In the genomic region with DNA sequence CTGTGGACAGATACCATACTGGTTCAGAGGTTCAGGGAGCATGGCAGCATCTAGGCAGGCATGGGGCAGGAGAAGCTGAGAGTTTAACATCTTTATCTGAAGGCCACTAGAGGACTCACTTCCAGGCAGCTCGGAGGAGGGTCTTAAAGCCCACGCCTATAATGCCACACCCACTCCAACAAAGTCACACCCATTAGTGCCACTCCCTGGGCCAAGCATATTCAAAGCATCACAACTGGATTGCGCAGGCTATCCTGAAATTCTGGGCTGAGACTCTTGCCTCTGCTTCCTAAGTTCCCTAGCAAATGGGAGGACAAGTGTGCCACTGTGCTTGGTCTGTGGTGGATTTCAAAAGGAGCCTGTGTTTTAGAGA, we compare ENCODE assay signal across 9 mouse cellular contexts. TPM values are rescaled to one million over a fixed set of nuclear protein-coding genes. Genes with fewer than 3 reads are reported as not detected.
DNase-seq lines count a peak whose midpoint lies in the region; ATAC-seq lines count a peak whose summit lies in the region.
"Had no signal": no experiment of that assay in that cellular context is flagged by ENCODE, and none has a peak within 500 bp of the region (broad histone marks: within the 10 kb centered on the region; RNA-seq: fewer than 3 reads in every experiment).

No protein-coding gene starts in this region.

- H3K9me3 ChIP-seq in forebrain, embryonic 11.5 days (ENCODE audit: control insufficient read depth, low read length) = no peaks in the 10 kb centered on the region
- H3K9me3 ChIP-seq in hindbrain, embryonic 16.5 days (ENCODE audit: control insufficient read depth, low read length) = no peaks in the 10 kb centered on the region

- DNase-seq in urinary bladder, postnatal 14 days (ENCODE audit: low spot score) = peak; percentile 41
- no peak for DNase-seq in urinary bladder, adult 2 months (ENCODE audit: low spot score)
- peak; percentile 64 for DNase-seq in forebrain, embryonic 11.5 days (ENCODE audit: low spot score)
- DNase-seq in adrenal gland, adult 18-20 months (ENCODE audit: low spot score in 2 of 2) = no peak
- no peak for DNase-seq in right cerebral cortex, postnatal 10 days (ENCODE audit: low spot score in 2 of 2)
- DNase-seq in spleen, postnatal 4 days (ENCODE audit: low spot score in 2 of 2) = no peak

- H3K4me1 ChIP-seq in forebrain, embryonic 11.5 days (replicated peaks; ENCODE audit: control insufficient read depth, insufficient read depth, low read length) = peaks cover 11% of the 10 kb centered on the region
- peaks cover 24% of the 10 kb centered on the region for H3K4me1 ChIP-seq in hindbrain, embryonic 16.5 days (ENCODE audit: control insufficient read depth, insufficient read depth, low read depth, low read length)

- WGBS in forebrain, embryonic 11.5 days = 1% methylated on average over 3 of the region's 3 CpGs
- WGBS in hindbrain, embryonic 16.5 days = 3% methylated on average over 3 of the region's 3 CpGs

- peak overlapping the region; percentile 44; the same call in 1 of the 2 replicates for H3K9ac ChIP-seq in forebrain, embryonic 11.5 days (ENCODE audit: low read length)
- H3K9ac ChIP-seq in hindbrain, embryonic 16.5 days (ENCODE audit: low read depth, low read length) = no peak overlapping the region; the same call in 1 of the 2 replicates

- no peak overlapping the region for H3K4me3 ChIP-seq in forebrain, embryonic 11.5 days (ENCODE audit: low read depth, low read length)
- H3K4me3 ChIP-seq in hindbrain, embryonic 16.5 days (ENCODE audit: low read length) = no peak overlapping the region

- no peaks in the 10 kb centered on the region; the same call in 1 of the 2 replicates for H3K36me3 ChIP-seq in forebrain, embryonic 11.5 days (ENCODE audit: control insufficient read depth, insufficient read depth, low read length)
- no peaks in the 10 kb centered on the region for H3K36me3 ChIP-seq in hindbrain, embryonic 16.5 days (ENCODE audit: control insufficient read depth, insufficient read depth, low read length)

- H3K27me3 ChIP-seq in forebrain, embryonic 11.5 days (ENCODE audit: control insufficient read depth, insufficient read depth, low read length) = no peaks in the 10 kb centered on the region
- H3K27me3 ChIP-seq in hindbrain, embryonic 16.5 days (replicated peaks; ENCODE audit: control insufficient read depth, insufficient read depth, low read length) = no peaks in the 10 kb centered on the region

- peak; percentile 55 for ATAC-seq in forebrain, embryonic 11.5 days (replicated peaks; ENCODE audit: low FRiP score)
- peak; percentile 24; the same call in 1 of the 2 replicates for ATAC-seq in hindbrain, embryonic 16.5 days
- ATAC-seq in megakaryocyte, adult 5-6 weeks (ENCODE audit: poor library complexity, severe bottlenecking) = peak; percentile 54

- no peak overlapping the region for H3K27ac ChIP-seq in forebrain, embryonic 11.5 days (ENCODE audit: low read depth, low read length)
- peak overlapping the region; percentile 77 for H3K27ac ChIP-seq in hindbrain, embryonic 16.5 days (ENCODE audit: low read depth, low read length)

- H3K4me2 ChIP-seq in forebrain, embryonic 11.5 days (ENCODE audit: low read depth, low read length, severe bottlenecking) = peak overlapping the region; percentile 42; the same call in 1 of the 2 replicates
- peak overlapping the region; percentile 47 for H3K4me2 ChIP-seq in hindbrain, embryonic 16.5 days (ENCODE audit: low read length)

RNA-seq across cellular contexts. Expression of gene Acot7, which starts 7.2 kb away (rescaled TPM):
- polyA plus RNA-seq in urinary bladder, adult 2 months (2012; rRNA removed) = 44.9 and 48.1 TPM in 2 replicates
- polyA plus RNA-seq in forebrain, embryonic 11.5 days (2014; fragmentation: Nextera tagmentation; extraction: Ambion mirVana) = 75.1 and 77.8 TPM in 2 replicates
- polyA plus RNA-seq in hindbrain, embryonic 16.5 days (2015; fragmentation: Nextera tagmentation; extraction: Ambion mirVana) = 478 and 542 TPM in 2 replicates
- total RNA-seq in megakaryocyte, adult 5-6 weeks (2015) = 43.3 and 44.5 TPM in 2 replicates
- 40.1 and 43.3 TPM in 2 replicates for total RNA-seq in megakaryocyte, adult 5-6 weeks (2017)
- 10 to 100 TPM; 45.7 to 54.0 TPM for total RNA-seq in adrenal gland, adult 18-20 months (2021)

RNA-seq across cellular contexts. Expression of gene Hes2, which starts 26.5 kb away (rescaled TPM):
- polyA plus RNA-seq in urinary bladder, adult 2 months (2012; rRNA removed) = 0.23 and 0.46 TPM in 2 replicates
- not detected in 2 replicates for polyA plus RNA-seq in forebrain, embryonic 11.5 days (2014; fragmentation: Nextera tagmentation; extraction: Ambion mirVana)
- polyA plus RNA-seq in hindbrain, embryonic 16.5 days (2015; fragmentation: Nextera tagmentation; extraction: Ambion mirVana) = not detected in 2 replicates
- not detected in 2 replicates for total RNA-seq in megakaryocyte, adult 5-6 weeks (2015)
- total RNA-seq in megakaryocyte, adult 5-6 weeks (2017) = not detected in 2 replicates
- total RNA-seq in adrenal gland, adult 18-20 months (2021) = not detected
- total RNA-seq: gastrocnemius, postnatal 36 days had no signal

RNA-seq across cellular contexts. Expression of gene Espn, which starts 33.0 kb away (rescaled TPM):
- 6.0 and 7.8 TPM in 2 replicates for polyA plus RNA-seq in urinary bladder, adult 2 months (2012; rRNA removed)
- 0.90 and 1.2 TPM in 2 replicates for polyA plus RNA-seq in forebrain, embryonic 11.5 days (2014; fragmentation: Nextera tagmentation; extraction: Ambion mirVana)
- polyA plus RNA-seq in hindbrain, embryonic 16.5 days (2015; fragmentation: Nextera tagmentation; extraction: Ambion mirVana) = 0.34 and 0.46 TPM in 2 replicates
- total RNA-seq in megakaryocyte, adult 5-6 weeks (2015) = 1.2 and 1.4 TPM in 2 replicates
- 0.22 and 0.24 TPM in 2 replicates for total RNA-seq in megakaryocyte, adult 5-6 weeks (2017)
- 1 to 10 TPM; 1.9 to 3.3 TPM for total RNA-seq in adrenal gland, adult 18-20 months (2021)

Comparison
In these comparisons a context has a peak if more than half of its experiments do, and no peak if none do; other contexts are left out.
1. DNase-seq: peak in urinary bladder, postnatal 14 days (single experiment) and forebrain, embryonic 11.5 days (single experiment); none in urinary bladder, adult 2 months (single experiment), adrenal gland, adult 18-20 months (0 of 2), right cerebral cortex, postnatal 10 days (0 of 2) and spleen, postnatal 4 days (0 of 2).
2. Peak in every context shown above with its lines, with median percentiles within 50 percentile points of each other: ATAC-seq.